Mouse (Mus musculus): ENCODE results near the gene Krtap9-3. TPM values are rescaled to one million over a fixed set of nuclear protein-coding genes. Genes with fewer than 3 reads are reported as not detected.
"Not testable (repeated sequence)": the region's sequence is repeated elsewhere in the genome, so short reads cannot be mapped to it uniquely, and the experiment has no call there.

Krtap9-3 gene
- total RNA-seq (2021), result not detected
- long read RNA-seq, experiment 1, result 0 reads
- long read RNA-seq, experiment 2, result 0 reads

DNA sequence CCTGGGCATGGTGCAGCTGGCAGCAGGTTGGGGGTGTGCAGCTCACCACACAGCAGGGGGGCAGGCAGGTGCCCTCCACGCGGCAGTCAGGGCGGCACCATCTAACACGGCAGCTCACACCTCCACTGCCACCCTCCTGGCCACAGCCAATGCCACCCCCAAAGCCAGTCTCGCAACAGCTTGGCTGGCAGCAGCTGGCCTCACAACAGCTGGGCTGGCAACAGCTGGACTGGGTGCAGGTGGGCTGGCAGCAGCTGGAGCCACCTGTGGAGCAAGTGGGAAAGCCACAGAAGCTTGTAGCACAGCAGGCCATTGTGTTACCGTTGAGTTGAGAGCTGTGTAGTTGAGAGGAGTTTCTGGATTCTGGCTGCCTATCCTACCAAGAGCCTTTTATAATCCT, at the start of gene Krtap9-3:
Gene Krtap9-3 (minus strand): TSS at position 364 of the 400 bp plus-strand sequence.
- DNase-seq, result not testable (repeated sequence)

GRCm38 (mm10) chr11:99646444-99646843, 48.5 kb upstream of the Krtap9-3 start:
- no peak for DNase-seq

DNA sequence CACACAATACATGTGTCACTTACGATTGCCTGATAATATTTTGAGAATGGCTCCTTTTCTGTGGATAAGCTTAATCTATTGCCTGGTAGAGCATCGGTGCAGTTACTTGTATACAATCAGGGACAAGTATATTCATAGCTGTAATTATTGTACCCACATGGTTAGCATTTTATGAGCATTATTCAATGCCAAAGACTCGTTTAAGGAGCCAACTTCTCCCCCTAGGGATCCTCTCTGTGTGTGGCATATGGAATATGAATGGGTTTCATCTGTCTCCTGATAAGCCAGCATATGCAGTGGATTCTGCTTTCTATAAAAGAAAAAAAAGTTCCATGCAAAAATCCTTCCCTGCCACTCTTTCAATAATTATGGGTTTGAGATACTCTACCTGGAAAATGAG, 46.4 kb upstream of the Krtap9-3 start:
- DNase-seq, result no peak

GRCm38 (mm10) chr11:99643635-99644139, 45.8 kb upstream of the Krtap9-3 start, which contains the start of gene Krtap4-7:
Gene Krtap4-7, minus strand, starts transcription at chr11:99644089.
- not testable (repeated sequence) for DNase-seq

GRCm38 (mm10) chr11:99640926-99641325, 43.0 kb upstream of the Krtap9-3 start:
- DNase-seq, result no peak

- DNase-seq, result no peak
Measured at GRCm38 (mm10) chr11:99637086-99637485, 39.2 kb upstream of the Krtap9-3 start.

- no peak for DNase-seq
Measured at GRCm38 (mm10) chr11:99634653-99635134, 36.8 kb upstream of the Krtap9-3 start, which contains the start of gene Krtap4-2. Gene Krtap4-2, minus strand, starts transcription at chr11:99635084.

GRCm38 (mm10) chr11:99633293-99633692, 35.4 kb upstream of the Krtap9-3 start:
- no peak for DNase-seq

DNA sequence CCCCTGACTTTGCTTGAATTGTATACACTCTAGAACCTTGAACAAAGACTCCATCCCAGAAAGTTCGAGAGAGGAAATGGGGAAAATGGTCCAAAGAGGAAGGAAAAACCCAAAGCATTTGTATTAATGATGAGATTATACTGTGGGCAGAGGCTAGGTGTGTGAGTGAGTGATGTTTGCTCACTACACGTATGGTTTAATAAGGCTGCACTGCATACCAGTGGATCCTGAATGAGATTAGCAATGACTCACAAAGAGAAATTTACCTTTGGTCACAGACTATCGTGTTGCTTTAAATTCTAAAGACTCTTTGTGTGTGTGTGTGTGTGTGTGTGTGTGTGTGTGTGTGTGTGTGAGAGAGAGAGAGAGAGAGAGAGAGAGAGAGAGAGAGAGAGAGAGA, 33.0 kb upstream of the Krtap9-3 start:
- no peak for DNase-seq

DNA sequence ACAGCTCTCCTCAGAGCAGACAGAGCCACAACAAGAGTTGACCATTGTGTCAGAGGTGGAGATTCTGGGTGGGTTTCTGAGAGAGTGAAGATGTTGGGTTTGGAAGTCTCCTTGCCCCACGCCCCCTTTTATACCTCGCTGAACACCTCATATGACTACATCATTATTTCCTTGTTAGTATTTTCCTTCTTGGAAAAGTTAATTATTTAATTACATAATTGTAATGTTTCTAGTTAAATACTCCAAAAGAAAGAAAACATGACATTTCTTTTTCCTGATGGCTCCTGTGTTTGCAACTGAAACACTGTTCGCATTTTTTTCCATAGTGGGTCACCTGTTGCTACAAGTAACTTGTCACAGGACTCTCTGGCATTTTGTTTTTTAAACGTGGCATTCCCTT, 30.2 kb upstream of the Krtap9-3 start, which contains the start of gene Krtap4-1:
Gene Krtap4-1 (minus strand): TSS at position 101 of the 400 bp plus-strand sequence.
- no peak for DNase-seq

DNA sequence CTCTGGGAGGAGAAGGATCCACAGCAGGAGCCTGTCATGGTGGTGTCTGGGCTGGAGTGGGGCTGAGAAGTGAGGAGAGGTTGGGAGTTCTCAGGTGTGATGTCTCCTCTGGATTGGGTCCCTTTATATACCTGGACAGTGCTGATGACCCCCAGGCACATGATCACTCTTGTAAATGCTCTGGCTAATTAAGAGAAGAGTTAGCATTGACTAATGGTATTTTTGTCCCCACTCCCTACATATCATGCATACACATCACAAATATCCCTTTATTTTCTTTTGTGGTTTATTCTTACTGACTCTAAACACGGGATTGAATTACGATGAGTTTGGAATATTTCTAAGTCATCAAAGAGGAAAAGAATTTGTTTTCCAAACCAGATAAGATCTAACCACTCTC, 22.4 kb upstream of the Krtap9-3 start, which contains the start of gene Gm11562:
Gene Gm11562 (minus strand): TSS at position 101 of the 400 bp plus-strand sequence.
- DNase-seq, result no peak

- no peak for DNase-seq
Measured at GRCm38 (mm10) chr11:99614796-99615363, 17.0 kb upstream of the Krtap9-3 start, which contains the start of gene Krtap2-4. Gene Krtap2-4, minus strand, starts transcription at chr11:99614846.

DNA sequence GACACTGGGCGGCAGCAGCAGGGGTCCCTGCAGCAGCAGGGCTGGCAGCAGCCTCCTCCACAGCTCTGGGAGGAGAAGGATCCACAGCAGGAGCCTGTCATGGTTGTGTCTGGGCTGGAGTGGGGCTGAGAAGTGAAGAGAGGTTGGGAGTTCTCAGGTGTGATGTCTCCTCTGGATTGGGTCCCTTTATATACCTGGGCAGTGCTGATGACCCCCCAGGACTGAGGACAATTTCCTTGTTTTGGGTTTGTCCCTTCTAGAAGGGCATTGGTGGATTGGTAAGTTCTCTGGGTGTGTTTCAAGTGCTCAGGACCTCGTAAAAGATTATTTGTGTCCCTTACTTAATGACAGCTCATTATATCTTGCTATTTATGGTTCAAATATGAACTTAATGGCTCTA, 12.2 kb upstream of the Krtap9-3 start, which contains the start of gene Gm11937:
Gene Gm11937 (minus strand): TSS at position 101 of the 400 bp plus-strand sequence.
- not testable (repeated sequence) for DNase-seq

GRCm38 (mm10) chr11:99609126-99609525, 11.2 kb upstream of the Krtap9-3 start:
- no peak for DNase-seq

DNA sequence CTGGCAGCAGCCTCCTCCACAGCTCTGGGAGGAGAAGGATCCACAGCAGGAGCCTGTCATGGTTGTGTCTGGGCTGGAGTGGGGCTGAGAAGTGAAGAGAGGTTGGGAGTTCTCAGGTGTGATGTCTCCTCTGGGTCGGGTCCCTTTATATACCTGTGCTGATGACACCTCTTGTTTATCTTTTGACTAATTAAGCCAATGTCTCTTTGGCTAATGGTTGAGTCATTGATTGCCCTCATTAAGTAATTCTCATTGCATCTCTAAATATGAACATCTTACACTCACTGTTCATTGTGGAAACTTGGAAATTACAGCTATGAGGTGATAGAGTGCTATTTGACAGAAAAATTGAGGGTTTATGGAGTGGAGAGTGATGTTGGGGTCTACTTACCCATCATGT, 5.3 kb upstream of the Krtap9-3 start, which contains the start of gene Gm11938:
Gene Gm11938 (minus strand): TSS at position 101 of the 400 bp plus-strand sequence.
- DNase-seq, result not testable (repeated sequence)

GRCm38 (mm10) chr11:99590981-99591380, 6.9 kb downstream of the Krtap9-3 start, which contains the start of gene Krtap1-3:
Gene Krtap1-3, minus strand, starts transcription at chr11:99591339.
- no peak for DNase-seq

GRCm38 (mm10) chr11:99585096-99585495, 12.8 kb downstream of the Krtap9-3 start:
- DNase-seq, result no peak

- no peak for DNase-seq
Measured at GRCm38 (mm10) chr11:99583245-99583704, 14.6 kb downstream of the Krtap9-3 start, which contains the start of gene Krtap1-4. Gene Krtap1-4, minus strand, starts transcription at chr11:99583654.

DNA sequence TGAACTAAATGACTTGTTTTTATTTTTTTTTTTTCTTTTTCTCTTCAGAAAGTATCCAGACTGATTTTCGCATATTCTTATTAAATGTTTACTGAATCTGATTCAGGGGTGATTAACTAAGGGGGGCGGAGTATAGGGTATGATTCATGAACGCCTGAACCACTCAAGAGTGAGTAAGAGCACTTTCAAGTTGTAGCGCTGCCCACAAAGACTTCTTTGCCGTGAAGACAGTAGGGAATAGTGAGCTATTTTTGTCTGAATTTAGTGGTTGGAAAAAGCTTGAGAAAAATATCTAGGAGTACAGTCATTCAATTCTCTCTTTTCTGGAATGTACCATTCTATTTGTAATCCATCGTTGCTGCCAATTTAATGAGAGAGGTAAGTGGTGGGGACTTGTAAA, 16.3 kb downstream of the Krtap9-3 start:
- DNase-seq, result no peak

DNA sequence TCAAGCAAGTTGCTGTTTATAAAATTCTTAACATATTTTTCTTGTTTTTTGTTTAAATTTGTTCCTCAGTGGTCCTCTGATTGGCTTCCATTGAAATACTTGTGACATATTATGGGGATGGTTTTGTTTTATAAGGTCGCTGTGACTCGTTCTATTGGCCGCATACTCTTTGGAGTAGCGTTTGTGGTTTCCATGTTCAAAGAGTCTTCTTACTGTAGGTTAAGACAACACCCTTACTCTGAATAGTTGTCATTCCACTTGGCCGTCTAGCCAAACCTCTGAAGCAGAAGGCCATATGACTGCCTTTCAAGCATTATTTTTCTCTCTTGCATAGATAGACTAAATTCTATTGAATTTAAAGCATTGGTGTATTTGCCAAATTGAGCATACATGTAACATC, 16.9 kb downstream of the Krtap9-3 start:
- DNase-seq, result no peak

- DNase-seq, result no peak
Measured at GRCm38 (mm10) chr11:99580636-99581035, 17.3 kb downstream of the Krtap9-3 start, which contains the start of gene Krtap1-5. Gene Krtap1-5, minus strand, starts transcription at chr11:99581016.

DNA sequence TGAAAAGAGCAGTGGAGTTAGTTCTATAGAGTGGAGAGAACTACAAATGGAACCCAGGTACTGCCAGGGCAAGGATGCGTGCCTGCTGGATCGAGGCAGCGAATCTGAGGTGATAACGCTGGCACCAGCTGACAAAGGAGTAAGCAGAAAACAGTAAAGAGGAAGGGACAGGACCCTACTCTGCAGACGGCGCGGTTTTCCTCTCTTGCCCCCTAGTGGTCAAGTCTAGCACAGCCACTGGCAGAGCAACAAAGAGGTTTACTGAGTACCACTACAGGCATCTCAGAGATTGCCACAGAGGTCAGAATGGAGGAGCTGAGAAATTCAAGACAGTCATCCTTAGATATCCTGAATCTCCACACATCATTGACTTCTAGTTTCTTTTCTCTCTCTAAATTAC, 23.8 kb downstream of the Krtap9-3 start:
- peak; percentile 21 for DNase-seq

DNA sequence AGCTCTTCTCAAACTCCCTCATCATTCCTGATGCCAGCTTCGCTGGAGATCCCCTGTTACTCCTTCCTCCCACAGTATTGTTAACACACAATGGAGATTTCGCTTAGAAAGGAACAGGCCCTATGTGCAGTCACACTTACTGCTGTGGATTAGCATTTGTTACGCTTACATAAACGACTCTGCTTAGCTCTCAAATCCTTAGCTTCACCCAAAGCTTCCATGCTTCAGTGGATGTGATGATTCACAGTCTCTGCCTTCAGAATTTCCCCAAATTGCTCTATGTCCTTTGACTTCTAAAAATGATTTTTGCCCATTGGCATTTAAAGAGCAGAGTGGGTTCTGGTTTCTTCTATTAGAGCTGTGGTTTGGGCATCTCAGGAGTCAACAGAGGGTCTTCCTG, 24.7 kb downstream of the Krtap9-3 start:
- DNase-seq, result no peak

Data from gastrocnemius, postnatal 25 days (tissue).